Mouse (Mus musculus): Measurements from ENCODE around the gene Zfp444. TPM values are rescaled to one million over a fixed set of nuclear protein-coding genes. Genes with fewer than 3 reads are reported as not detected.
"Not testable (repeated sequence)": the region's sequence is repeated elsewhere in the genome, so short reads cannot be mapped to it uniquely, and the experiment has no call there.

The Zfp444 gene
- polyA plus RNA-seq, 1 experiment from 2014 or later: 77.6 TPM

DNA sequence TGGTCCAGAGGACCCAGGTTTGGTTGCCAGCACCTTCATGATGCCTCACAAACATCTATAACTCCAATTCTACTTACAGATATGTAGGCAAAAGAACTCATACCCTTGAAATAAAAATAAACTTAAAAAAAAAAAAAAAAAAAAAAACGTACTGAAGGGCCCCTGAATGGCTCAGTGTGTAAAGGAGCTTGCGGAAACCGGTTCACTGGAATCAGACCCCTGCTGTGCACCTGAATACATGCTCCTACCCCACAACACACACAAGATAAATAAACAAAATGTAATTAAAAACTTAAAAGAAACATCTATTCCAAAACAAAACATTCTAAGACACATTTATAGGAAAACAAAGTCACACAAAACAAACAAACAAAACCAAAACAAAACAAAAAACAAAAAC lies 48.1 kb downstream of the Zfp444 start:
- Histone ChIP-seq H3K9me3 (ENCODE audit: control insufficient read depth, low read length) (no peaks in the 10 kb centered on the region), H3K27me3 (replicated peaks; ENCODE audit: control insufficient read depth, insufficient read depth, low read length) (no peaks in the 10 kb centered on the region), H3K36me3 (ENCODE audit: control insufficient read depth, insufficient read depth, low read length) (no peaks in the 10 kb centered on the region), H3K9ac (ENCODE audit: low read depth, low read length) (no peak overlapping the region), H3K4me3 (ENCODE audit: low read length) (no peak overlapping the region), H3K4me1 (ENCODE audit: control insufficient read depth, insufficient read depth, low read depth, low read length) (no peaks in the 10 kb centered on the region), H3K27ac (ENCODE audit: low read depth, low read length) (no peak overlapping the region), H3K4me2 (ENCODE audit: low read length) (no peak overlapping the region)
- 46% methylated on average over 3 of the region's 3 CpGs for WGBS
- no peak for ATAC-seq

DNA sequence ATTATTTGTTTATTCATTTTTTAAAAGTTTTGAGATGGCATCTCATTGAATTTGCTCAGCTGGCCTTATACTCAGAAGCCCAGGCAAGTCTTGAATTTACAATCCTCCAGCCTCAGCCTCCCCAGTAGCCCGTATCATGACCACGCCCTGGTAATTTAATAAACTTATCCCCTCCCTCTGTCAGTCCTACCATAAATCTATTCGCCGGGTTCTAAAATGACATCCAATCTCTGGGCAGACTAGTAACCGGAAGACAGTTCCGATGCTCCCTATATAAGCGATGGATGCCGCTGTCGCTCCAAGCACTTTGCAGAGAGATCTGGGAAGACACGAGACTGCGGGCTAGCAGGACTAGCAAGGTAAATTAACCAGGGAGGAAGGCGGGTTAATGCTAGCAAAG lies 50.0 kb downstream of the Zfp444 start, which contains the start of gene Zscan5b:
TSS of gene Zscan5b (plus strand) at position 301 of the 400 bp plus-strand sequence.
- ATAC-seq: no peak
- Histone ChIP-seq H3K36me3 (ENCODE audit: control insufficient read depth, insufficient read depth, low read length) (no peaks in the 10 kb centered on the region), H3K27ac (ENCODE audit: low read depth, low read length) (no peak within 1 kb of the TSS), H3K27me3 (replicated peaks; ENCODE audit: control insufficient read depth, insufficient read depth, low read length) (no peaks in the 10 kb centered on the region), H3K9me3 (ENCODE audit: control insufficient read depth, low read length) (no peaks in the 10 kb centered on the region), H3K4me1 (ENCODE audit: control insufficient read depth, insufficient read depth, low read depth, low read length) (no peaks in the 10 kb centered on the region), H3K9ac (ENCODE audit: low read depth, low read length) (no peak within 1 kb of the TSS), H3K4me2 (ENCODE audit: low read length) (no peak within 1 kb of the TSS), H3K4me3 (ENCODE audit: low read length) (no peak within 1 kb of the TSS)
- WGBS: 94% methylated on average over 12 of the region's 12 CpGs

GRCm38 (mm10) chr7:6228491-6228890 lies 56.5 kb downstream of the Zfp444 start:
- WGBS: 55% methylated on average over 8 of the region's 8 CpGs
- H3K27me3 ChIP-seq (replicated peaks; ENCODE audit: control insufficient read depth, insufficient read depth, low read length): not testable (repeated sequence)

GRCm38 (mm10) chr7:6239787-6240186 lies 67.8 kb downstream of the Zfp444 start:
- Histone ChIP-seq H3K36me3 (ENCODE audit: control insufficient read depth, insufficient read depth, low read length) (no peaks in the 10 kb centered on the region), H3K9ac (ENCODE audit: low read depth, low read length) (no peak overlapping the region), H3K27me3 (replicated peaks; ENCODE audit: control insufficient read depth, insufficient read depth, low read length) (no peaks in the 10 kb centered on the region), H3K27ac (ENCODE audit: low read depth, low read length) (no peak overlapping the region), H3K4me3 (ENCODE audit: low read length) (no peak overlapping the region), H3K4me1 (ENCODE audit: control insufficient read depth, insufficient read depth, low read depth, low read length) (no peaks in the 10 kb centered on the region), H3K4me2 (ENCODE audit: low read length) (no peak overlapping the region), H3K9me3 (ENCODE audit: control insufficient read depth, low read length) (no peaks in the 10 kb centered on the region)
- no peak for ATAC-seq
- 57% methylated on average over 11 of the region's 11 CpGs for WGBS

More at GRCm38 (mm10) chr7:6228491-6228890, 56.5 kb downstream of the Zfp444 start:
- not testable (repeated sequence) for H3K9ac ChIP-seq (ENCODE audit: low read depth, low read length); H3K4me1 ChIP-seq (ENCODE audit: control insufficient read depth, insufficient read depth, low read depth, low read length); H3K36me3 ChIP-seq (ENCODE audit: control insufficient read depth, insufficient read depth, low read length); ATAC-seq; H3K27ac ChIP-seq (ENCODE audit: low read depth, low read length); H3K9me3 ChIP-seq (ENCODE audit: control insufficient read depth, low read length); H3K4me2 ChIP-seq (ENCODE audit: low read length); H3K4me3 ChIP-seq (ENCODE audit: low read length)

DNA sequence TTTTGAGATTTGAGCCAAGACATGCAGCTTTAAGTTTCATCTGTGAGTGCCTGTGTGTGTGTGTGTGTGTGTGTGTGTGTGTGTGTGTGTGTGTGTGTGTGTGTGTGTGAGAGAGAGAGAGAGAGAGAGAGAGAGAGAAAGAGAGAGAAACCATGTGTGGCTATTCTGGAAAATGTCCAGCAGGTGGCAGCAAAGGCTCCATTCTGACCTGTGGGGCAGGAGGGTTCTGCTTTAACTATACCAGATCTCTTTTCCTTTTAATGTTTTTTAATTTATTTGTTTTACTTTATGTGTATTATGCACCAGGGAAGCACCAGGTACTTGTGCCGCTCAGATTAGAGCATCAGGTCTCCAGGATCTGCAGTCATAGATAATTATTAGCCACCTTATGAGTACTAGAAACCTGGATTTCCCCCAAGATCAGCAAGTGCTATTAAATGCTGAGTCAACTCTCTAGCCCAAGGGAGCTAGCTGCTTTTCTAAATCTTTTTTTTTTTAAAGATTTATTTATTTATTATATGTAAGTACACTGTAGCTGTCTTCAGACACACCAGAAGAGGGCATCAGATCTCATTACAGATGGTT lies 68.9 kb downstream of the Zfp444 start:
- H3K27ac ChIP-seq (ENCODE audit: low read depth, low read length); H3K4me2 ChIP-seq (ENCODE audit: low read length); H3K4me1 ChIP-seq (ENCODE audit: control insufficient read depth, insufficient read depth, low read depth, low read length); H3K9me3 ChIP-seq (ENCODE audit: control insufficient read depth, low read length); H3K4me3 ChIP-seq (ENCODE audit: low read length); H3K36me3 ChIP-seq (ENCODE audit: control insufficient read depth, insufficient read depth, low read length); H3K9ac ChIP-seq (ENCODE audit: low read depth, low read length); ATAC-seq; H3K27me3 ChIP-seq (replicated peaks; ENCODE audit: control insufficient read depth, insufficient read depth, low read length): not testable (repeated sequence)
- 23% methylated on average over 1 of the region's 1 CpGs for WGBS

Other genes starting within 250 kb of the Zfp444 start
- not detected in 2 replicates for gene Vmn1r65, start 161.2 kb upstream of the Zfp444 start, polyA plus RNA-seq (2015; fragmentation: Nextera tagmentation; extraction: Ambion mirVana)
- not detected in 2 replicates for gene Nlrp4c, start 127.1 kb upstream of the Zfp444 start, polyA plus RNA-seq (2015; fragmentation: Nextera tagmentation; extraction: Ambion mirVana)
- gene Zfp787, start 16.2 kb upstream of the Zfp444 start, polyA plus RNA-seq (2015; fragmentation: Nextera tagmentation; extraction: Ambion mirVana): 24.3 and 25.7 TPM in 2 replicates
- not detected in 2 replicates for gene Galp, start 24.9 kb downstream of the Zfp444 start, polyA plus RNA-seq (2015; fragmentation: Nextera tagmentation; extraction: Ambion mirVana)
- not detected in 2 replicates for gene Zscan5b, start 50.1 kb downstream of the Zfp444 start, polyA plus RNA-seq (2015; fragmentation: Nextera tagmentation; extraction: Ambion mirVana)
- not detected in 2 replicates for gene Epp13, start 80.5 kb downstream of the Zfp444 start, polyA plus RNA-seq (2015; fragmentation: Nextera tagmentation; extraction: Ambion mirVana)
- gene Zfp667, start 114.4 kb downstream of the Zfp444 start, polyA plus RNA-seq (2015; fragmentation: Nextera tagmentation; extraction: Ambion mirVana): 14.0 and 14.5 TPM in 2 replicates
- gene Zfp583, start 159.1 kb downstream of the Zfp444 start, polyA plus RNA-seq (2015; fragmentation: Nextera tagmentation; extraction: Ambion mirVana): 14.7 and 14.8 TPM in 2 replicates
- 7.7 and 8.0 TPM in 2 replicates for gene Gm3854, start 171.5 kb downstream of the Zfp444 start, polyA plus RNA-seq (2015; fragmentation: Nextera tagmentation; extraction: Ambion mirVana)
- 5.7 and 7.1 TPM in 2 replicates for gene Zfp78, start 191.1 kb downstream of the Zfp444 start, polyA plus RNA-seq (2015; fragmentation: Nextera tagmentation; extraction: Ambion mirVana)
- gene Zfp28, start 211.1 kb downstream of the Zfp444 start, polyA plus RNA-seq (2015; fragmentation: Nextera tagmentation; extraction: Ambion mirVana): 11.8 and 13.4 TPM in 2 replicates
- 7.2 and 9.5 TPM in 2 replicates for gene Smim17, start 226.5 kb downstream of the Zfp444 start, polyA plus RNA-seq (2015; fragmentation: Nextera tagmentation; extraction: Ambion mirVana)
- not detected in 2 replicates for gene Gm20715, start 238.1 kb downstream of the Zfp444 start, polyA plus RNA-seq (2015; fragmentation: Nextera tagmentation; extraction: Ambion mirVana)